Mouse (Mus musculus): ENCODE results near the gene Tmem63c. TPM values are rescaled to one million over a fixed set of nuclear protein-coding genes. Genes with fewer than 3 reads are reported as not detected.

The Tmem63c gene
- polyA plus RNA-seq, 1 experiment from 2014 or later = not detected

DNA sequence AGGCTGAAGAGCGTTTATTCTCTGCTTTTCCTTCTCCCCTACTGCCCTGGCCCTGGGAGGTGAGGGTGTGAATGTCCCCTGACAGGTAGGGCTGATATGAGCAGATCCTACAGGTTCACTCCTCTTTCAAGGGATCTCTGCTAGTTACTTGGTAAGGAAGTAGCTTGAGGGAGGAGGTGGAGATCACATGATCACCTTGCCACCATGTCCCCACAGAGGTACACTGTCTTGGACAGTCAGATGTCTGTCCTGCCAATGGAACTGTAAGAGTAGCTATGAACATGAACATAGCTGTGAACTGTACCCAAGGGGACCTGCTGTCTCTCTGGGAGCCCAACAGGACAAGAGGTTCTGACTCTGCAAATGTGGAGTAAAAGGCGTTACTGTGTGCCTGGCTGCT lies 6.9 kb downstream of the Tmem63c start:
- Histone ChIP-seq H3K27me3 (peaks cover 39% of the 10 kb centered on the region), H3K9me3 (replicated peaks) (no peaks in the 10 kb centered on the region), H3K36me3 (replicated peaks) (no peaks in the 10 kb centered on the region), H3K9ac (no peak overlapping the region), H3K4me1 (replicated peaks) (no peaks in the 10 kb centered on the region; the same call in 1 of the 2 replicates), H3K4me2 (no peak overlapping the region), H3K4me3 (replicated peaks) (no peak overlapping the region), H3K27ac (replicated peaks) (no peak overlapping the region)
- ATAC-seq (ENCODE audit: insufficient read depth) = no peak
- WGBS (ENCODE audit: insufficient replicate concordance) = 69% methylated on average over 2 of the region's 2 CpGs

DNA sequence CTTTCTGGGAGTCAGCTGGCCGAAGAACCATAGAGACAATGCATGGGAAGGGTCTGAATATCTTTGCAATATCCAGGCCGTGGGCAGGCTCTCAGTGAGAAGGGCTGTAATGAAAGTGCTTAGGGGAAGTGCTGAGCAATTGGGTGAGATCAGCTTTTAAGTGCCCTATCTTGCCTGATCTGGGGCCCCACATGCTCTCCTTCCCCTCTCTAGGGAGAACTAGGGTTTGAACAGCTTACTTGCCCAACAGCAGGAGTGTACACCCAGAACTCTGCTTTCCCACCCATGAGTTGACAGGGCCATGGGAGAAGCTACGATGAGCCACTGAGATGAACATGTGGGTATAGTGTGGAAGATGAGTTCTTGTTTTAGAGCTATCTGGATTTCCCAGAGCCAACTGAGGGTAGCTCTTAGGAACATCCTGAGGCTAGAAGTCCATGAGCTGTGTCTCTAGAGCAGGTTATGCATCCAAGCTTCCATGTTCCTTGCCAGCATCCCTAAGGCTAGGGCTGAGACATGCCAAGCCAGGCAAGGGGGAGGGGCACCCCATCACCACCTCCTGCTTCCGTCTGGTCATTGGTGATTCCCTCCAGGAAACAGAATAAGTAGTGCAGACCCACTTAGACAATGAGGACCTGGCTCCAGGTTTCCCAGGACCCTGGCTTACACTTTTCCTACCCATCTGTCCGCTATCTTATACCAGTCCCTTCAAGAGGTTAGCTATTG lies 8.3 kb downstream of the Tmem63c start:
- WGBS (ENCODE audit: insufficient replicate concordance) = 45% methylated on average over 5 of the region's 5 CpGs
- H3K4me2 ChIP-seq = no peak overlapping the region
- no peak overlapping the region for H3K4me3 ChIP-seq (replicated peaks)
- peaks cover 37% of the 10 kb centered on the region for H3K27me3 ChIP-seq
- no peak overlapping the region for H3K27ac ChIP-seq (replicated peaks)
- no peak overlapping the region for H3K9ac ChIP-seq
- H3K9me3 ChIP-seq (replicated peaks) = no peaks in the 10 kb centered on the region
- ATAC-seq (ENCODE audit: insufficient read depth) = no peak
- no peaks in the 10 kb centered on the region for H3K36me3 ChIP-seq (replicated peaks)
- no peaks in the 10 kb centered on the region; the same call in 1 of the 2 replicates for H3K4me1 ChIP-seq (replicated peaks)

DNA sequence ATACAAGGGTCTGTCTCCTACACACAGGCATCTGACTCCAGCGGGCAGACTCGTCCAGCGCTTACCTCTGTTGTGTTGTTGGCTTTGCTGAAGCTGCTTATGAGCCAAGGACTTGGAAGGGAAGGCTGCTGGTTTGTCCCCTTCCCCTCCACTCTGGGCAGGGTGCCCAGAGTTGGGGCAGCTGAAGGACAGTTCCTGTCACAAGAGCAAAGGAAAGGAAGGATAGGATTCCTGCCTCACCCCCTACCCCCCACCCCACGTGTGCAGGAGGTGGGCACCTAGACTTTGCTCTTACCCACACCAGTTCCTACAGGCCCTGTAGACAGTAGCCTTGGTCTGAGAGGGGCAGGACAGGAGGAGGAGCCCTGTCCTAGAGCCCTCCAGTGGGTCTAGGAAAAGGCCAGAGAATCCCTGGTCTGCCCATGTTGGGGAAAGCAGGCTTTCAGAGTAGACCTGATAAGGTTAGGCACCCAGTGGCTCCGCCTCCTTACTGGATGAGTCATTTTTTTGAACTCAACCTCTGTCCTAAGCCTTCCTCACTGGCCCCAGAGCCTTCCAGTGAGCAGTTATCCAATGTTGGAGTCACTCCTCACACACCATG lies 10.1 kb downstream of the Tmem63c start:
- peaks cover 23% of the 10 kb centered on the region for H3K27me3 ChIP-seq
- ATAC-seq (ENCODE audit: insufficient read depth) = no peak
- H3K4me3 ChIP-seq (replicated peaks) = no peak overlapping the region
- H3K36me3 ChIP-seq (replicated peaks) = no peaks in the 10 kb centered on the region
- no peaks in the 10 kb centered on the region for H3K9me3 ChIP-seq (replicated peaks)
- WGBS (ENCODE audit: insufficient replicate concordance) = 60% methylated on average over 5 of the region's 5 CpGs
- H3K4me2 ChIP-seq = no peak overlapping the region
- H3K27ac ChIP-seq (replicated peaks) = no peak overlapping the region
- H3K9ac ChIP-seq = no peak overlapping the region
- H3K4me1 ChIP-seq (replicated peaks) = no peaks in the 10 kb centered on the region; the same call in 1 of the 2 replicates

DNA sequence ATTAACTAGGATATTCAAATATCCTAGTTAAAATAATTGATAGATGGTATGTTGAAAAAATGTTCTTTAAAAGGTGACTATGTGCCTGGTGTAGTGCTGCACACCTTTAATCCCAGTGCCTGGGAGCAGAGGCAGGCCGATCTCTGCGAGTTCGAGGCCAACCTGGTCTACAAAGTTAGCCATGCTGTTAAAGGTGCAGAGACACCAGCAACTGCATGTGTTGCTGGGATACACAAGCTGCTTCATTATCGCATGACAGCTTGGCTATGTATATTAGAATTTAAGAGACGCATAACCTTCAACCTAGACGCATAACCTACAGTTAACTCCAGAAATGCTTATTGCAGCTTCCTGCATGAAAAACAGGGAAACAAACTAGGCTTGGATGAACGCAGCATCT lies 15.5 kb downstream of the Tmem63c start:
- Histone ChIP-seq H3K36me3 (replicated peaks) (no peaks in the 10 kb centered on the region), H3K27ac (replicated peaks) (no peak overlapping the region), H3K9ac (no peak overlapping the region), H3K4me2 (no peak overlapping the region), H3K27me3 (no peaks in the 10 kb centered on the region), H3K4me3 (replicated peaks) (no peak overlapping the region), H3K9me3 (replicated peaks) (no peaks in the 10 kb centered on the region), H3K4me1 (replicated peaks) (no peaks in the 10 kb centered on the region)
- WGBS (ENCODE audit: insufficient replicate concordance) = 68% methylated on average over 7 of the region's 7 CpGs
- ATAC-seq (ENCODE audit: insufficient read depth) = no peak

DNA sequence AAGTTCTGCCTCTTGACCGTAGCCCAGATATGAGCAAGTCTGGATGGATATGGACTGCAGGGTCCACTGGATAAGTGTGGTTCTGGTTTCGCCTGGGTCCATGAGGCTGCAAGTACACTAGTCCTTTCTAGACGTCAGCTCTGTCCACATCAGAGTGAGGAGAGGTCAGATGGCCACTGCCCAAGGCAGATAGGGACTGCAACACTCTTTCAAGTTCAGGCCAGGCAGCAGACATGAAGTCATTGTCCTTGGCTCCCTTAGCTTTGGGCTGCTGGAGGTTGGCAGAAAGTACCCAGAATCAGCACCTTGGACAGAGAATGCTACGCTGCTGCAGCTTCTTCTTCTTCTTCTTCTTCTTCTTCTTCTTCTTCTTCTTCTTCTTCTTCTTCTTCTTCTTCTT lies 19.0 kb downstream of the Tmem63c start:
- no peak overlapping the region for H3K9ac ChIP-seq
- no peaks in the 10 kb centered on the region for H3K4me1 ChIP-seq (replicated peaks)
- no peaks in the 10 kb centered on the region for H3K27me3 ChIP-seq
- H3K27ac ChIP-seq (replicated peaks) = no peak overlapping the region
- H3K4me3 ChIP-seq (replicated peaks) = no peak overlapping the region
- H3K9me3 ChIP-seq (replicated peaks) = no peaks in the 10 kb centered on the region
- no peak for ATAC-seq (ENCODE audit: insufficient read depth)
- H3K36me3 ChIP-seq (replicated peaks) = no peaks in the 10 kb centered on the region
- WGBS (ENCODE audit: insufficient replicate concordance) = 49% methylated on average over 4 of the region's 4 CpGs
- no peak overlapping the region for H3K4me2 ChIP-seq

DNA sequence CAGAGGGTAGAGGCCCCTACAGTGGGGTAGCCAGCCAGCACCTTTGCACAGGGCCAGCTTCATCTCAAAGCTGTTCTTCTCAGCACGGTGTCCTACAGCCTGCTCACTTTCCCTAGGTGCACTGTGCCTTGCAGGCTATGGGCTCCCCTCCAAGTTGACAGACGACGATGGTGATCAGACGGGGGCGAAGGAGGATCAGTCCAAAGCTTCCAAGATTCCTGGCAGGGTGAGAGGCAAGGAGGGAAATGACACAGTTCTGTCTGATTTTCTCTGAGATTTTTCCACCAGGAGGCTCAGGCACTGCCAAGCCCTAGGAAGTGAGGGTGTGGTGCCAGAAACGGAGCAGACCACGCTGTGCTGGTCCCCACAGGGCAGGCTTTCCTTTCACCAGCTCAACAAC lies 19.7 kb downstream of the Tmem63c start:
- WGBS (ENCODE audit: insufficient replicate concordance) = 64% methylated on average over 7 of the region's 7 CpGs
- Histone ChIP-seq H3K9me3 (replicated peaks) (no peaks in the 10 kb centered on the region), H3K36me3 (replicated peaks) (no peaks in the 10 kb centered on the region), H3K27me3 (no peaks in the 10 kb centered on the region), H3K4me3 (replicated peaks) (no peak overlapping the region), H3K4me1 (replicated peaks) (no peaks in the 10 kb centered on the region), H3K4me2 (no peak overlapping the region), H3K27ac (replicated peaks) (no peak overlapping the region), H3K9ac (no peak overlapping the region)
- no peak for ATAC-seq (ENCODE audit: insufficient read depth)

DNA sequence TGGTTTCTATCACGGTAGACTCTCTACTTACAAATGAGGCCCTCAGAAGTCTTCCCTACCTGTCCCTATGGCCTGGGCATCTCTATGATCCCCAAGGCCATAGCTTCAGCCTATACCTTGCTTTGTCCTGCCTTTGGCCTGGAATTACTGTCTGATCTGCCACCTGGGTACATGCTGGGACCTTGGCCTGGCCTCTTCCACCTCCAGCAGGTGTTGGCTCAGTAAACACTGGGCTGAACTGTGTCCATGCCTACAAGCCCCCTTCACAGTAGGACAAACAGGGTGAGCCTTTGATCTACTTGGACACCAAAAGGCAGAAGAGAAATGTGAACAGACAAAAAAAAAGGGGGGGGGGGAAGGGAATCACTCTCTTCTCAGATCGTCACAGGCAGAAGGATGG lies 21.3 kb downstream of the Tmem63c start:
- H3K9ac ChIP-seq = no peak overlapping the region
- WGBS (ENCODE audit: insufficient replicate concordance) = 55% methylated on average over 2 of the region's 2 CpGs
- no peak for ATAC-seq (ENCODE audit: insufficient read depth)
- no peak overlapping the region for H3K4me2 ChIP-seq
- no peaks in the 10 kb centered on the region for H3K9me3 ChIP-seq (replicated peaks)
- H3K36me3 ChIP-seq (replicated peaks) = no peaks in the 10 kb centered on the region
- no peak overlapping the region for H3K4me3 ChIP-seq (replicated peaks)
- H3K27me3 ChIP-seq = no peaks in the 10 kb centered on the region
- no peaks in the 10 kb centered on the region for H3K4me1 ChIP-seq (replicated peaks)
- no peak overlapping the region for H3K27ac ChIP-seq (replicated peaks)

DNA sequence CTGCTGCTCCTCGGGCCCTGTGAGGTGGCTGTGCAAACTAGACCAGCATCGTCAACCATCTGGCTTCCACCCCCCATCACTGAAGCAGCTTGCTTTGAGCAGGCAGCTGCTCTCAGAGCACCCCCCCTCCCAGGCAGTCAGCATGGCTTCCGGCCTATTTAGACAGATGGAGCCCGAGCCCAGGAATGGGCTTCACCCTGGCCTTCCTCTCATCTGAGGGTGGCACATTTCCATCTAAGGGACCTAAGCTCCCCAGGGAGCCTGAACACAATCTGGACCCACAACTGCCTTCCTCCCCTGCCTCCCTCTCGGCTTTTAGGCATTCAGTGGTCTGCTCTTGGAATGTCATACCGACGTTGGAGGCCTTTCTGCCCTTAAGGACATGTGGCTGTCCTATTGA lies 22.1 kb downstream of the Tmem63c start:
- no peak for ATAC-seq (ENCODE audit: insufficient read depth)
- H3K27me3 ChIP-seq = no peaks in the 10 kb centered on the region
- no peak overlapping the region for H3K27ac ChIP-seq (replicated peaks)
- H3K4me2 ChIP-seq = no peak overlapping the region
- H3K9me3 ChIP-seq (replicated peaks) = no peaks in the 10 kb centered on the region
- H3K36me3 ChIP-seq (replicated peaks) = no peaks in the 10 kb centered on the region
- H3K4me3 ChIP-seq (replicated peaks) = no peak overlapping the region
- no peaks in the 10 kb centered on the region for H3K4me1 ChIP-seq (replicated peaks)
- H3K9ac ChIP-seq = no peak overlapping the region
- WGBS (ENCODE audit: insufficient replicate concordance) = 53% methylated on average over 7 of the region's 7 CpGs

DNA sequence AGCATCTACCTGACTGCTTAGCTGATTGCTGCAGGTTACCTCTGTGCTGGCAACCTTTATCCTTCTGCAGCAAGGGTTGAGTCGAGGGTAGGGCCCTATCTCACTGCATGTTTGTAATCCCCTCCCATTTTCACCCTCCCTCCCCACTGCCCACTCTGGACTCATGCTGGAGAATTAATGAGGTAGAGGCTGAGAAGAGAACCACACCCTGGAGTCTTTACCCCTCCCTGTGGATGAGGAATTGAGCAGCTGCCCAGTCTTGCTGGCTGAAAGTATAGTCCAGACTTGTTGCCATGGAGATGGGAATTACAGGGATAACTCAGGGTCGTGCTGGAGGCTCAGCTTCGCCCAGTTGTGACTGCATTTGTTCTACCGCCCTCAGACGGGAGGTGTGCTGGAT lies 23.6 kb downstream of the Tmem63c start:
- no peak overlapping the region for H3K4me2 ChIP-seq

DNA sequence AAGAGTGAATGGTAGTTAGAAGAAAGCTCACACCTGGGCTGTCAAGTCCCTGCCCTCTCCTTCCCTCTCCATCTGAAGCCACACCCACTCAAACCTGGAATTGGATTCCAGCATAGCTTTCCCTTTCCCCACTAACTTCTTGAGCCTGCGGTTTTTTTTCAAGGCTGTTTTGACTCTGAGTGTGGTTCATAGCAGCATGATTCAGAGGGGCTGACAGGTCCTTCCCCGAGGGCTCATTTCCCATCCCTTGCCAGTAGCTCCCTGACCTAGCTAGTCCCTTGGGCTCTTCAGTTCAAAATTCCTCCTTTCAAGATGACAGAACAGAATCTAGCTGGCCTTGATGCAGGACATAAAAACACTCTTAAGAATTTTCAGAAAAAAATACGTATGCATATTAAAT lies 26.4 kb downstream of the Tmem63c start:
- Histone ChIP-seq H3K9ac (no peak overlapping the region), H3K4me1 (replicated peaks) (no peaks in the 10 kb centered on the region), H3K36me3 (replicated peaks) (no peaks in the 10 kb centered on the region), H3K4me3 (replicated peaks) (no peak overlapping the region), H3K27ac (replicated peaks) (no peak overlapping the region), H3K4me2 (no peak overlapping the region), H3K9me3 (replicated peaks) (no peaks in the 10 kb centered on the region), H3K27me3 (no peaks in the 10 kb centered on the region)
- WGBS (ENCODE audit: insufficient replicate concordance) = 31% methylated on average over 3 of the region's 3 CpGs
- ATAC-seq (ENCODE audit: insufficient read depth) = no peak

More for the DNA sequence above, 23.6 kb downstream of the Tmem63c start:
- no peak for ATAC-seq (ENCODE audit: insufficient read depth)
- Histone ChIP-seq H3K36me3 (replicated peaks) (no peaks in the 10 kb centered on the region), H3K27me3 (no peaks in the 10 kb centered on the region), H3K9ac (no peak overlapping the region), H3K9me3 (replicated peaks) (no peaks in the 10 kb centered on the region), H3K27ac (replicated peaks) (no peak overlapping the region), H3K4me3 (replicated peaks) (no peak overlapping the region), H3K4me1 (replicated peaks) (no peaks in the 10 kb centered on the region)
- WGBS (ENCODE audit: insufficient replicate concordance) = 19% methylated on average over 5 of the region's 5 CpGs

DNA sequence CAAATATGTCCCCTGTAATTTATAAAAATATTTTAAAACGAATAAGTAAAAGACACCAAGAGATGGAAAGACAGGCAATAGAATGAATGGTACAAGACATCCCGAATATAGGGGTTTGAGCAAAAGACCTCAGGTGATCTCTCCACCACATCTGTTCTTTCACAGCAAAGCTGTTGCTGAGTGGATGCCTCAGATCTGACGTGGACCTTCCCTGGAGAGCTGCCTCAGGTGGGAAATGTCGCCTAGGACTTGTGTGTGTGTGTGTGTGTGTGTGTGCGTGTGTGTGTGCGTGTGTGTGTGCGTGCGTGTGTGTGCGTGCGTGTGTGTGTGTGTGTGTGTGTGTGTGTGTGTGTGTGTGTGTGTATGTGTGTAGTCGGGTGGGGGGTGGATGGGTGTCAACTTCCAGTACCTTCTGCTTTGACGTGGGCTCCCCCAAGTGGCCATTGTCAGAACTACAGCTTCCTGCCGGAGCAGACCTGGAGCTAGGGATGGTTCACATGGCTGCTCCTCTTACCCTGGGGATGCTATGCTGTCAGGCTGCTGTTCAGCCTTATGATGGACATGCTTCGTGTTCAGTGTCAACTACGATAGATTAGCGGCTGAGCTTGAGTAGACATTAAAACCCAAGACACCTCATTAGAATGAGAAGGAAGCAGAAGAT lies 31.7 kb downstream of the Tmem63c start:
- Histone ChIP-seq H3K36me3 (replicated peaks) (no peaks in the 10 kb centered on the region), H3K9ac (no peak overlapping the region), H3K4me2 (no peak overlapping the region), H3K4me1 (replicated peaks) (no peaks in the 10 kb centered on the region), H3K9me3 (replicated peaks) (no peaks in the 10 kb centered on the region), H3K27ac (replicated peaks) (no peak overlapping the region), H3K4me3 (replicated peaks) (no peak overlapping the region), H3K27me3 (peaks cover 4% of the 10 kb centered on the region)
- no peak for ATAC-seq (ENCODE audit: insufficient read depth)
- 22% methylated on average over 14 of the region's 16 CpGs for WGBS (ENCODE audit: insufficient replicate concordance)
